Mouse (Mus musculus) kidney, adult 2 months (tissue): Measurements from ENCODE around the gene 9330159F19Rik. TPM values are rescaled to one million over a fixed set of nuclear protein-coding genes. Genes with fewer than 3 reads are reported as not detected.

Experiments
- DNase-seq: peaks from one replicate; pipeline ENCODE4 v3.0.0; 2021
- H3K27ac ChIP-seq: fragments of 200-500 bp; 2 replicates; pipeline ENCODE4 v1.5.1; 2012; ENCODE audit warnings: low read depth, low read length, control low read depth, inconsistent platforms; ENCODE audit not compliant: insufficient read depth
- H3K27me3 ChIP-seq: fragments of 200-500 bp; replicated peaks from 2 replicates; pipeline ENCODE4 v1.6.1; 2012; ENCODE audit warnings: mild to moderate bottlenecking, moderate library complexity, low read length, inconsistent platforms; ENCODE audit not compliant: control insufficient read depth, insufficient read depth
- H3K36me3 ChIP-seq: fragments of 200-500 bp; 2 replicates; pipeline ENCODE4 v1.6.1; 2012; ENCODE audit warnings: mild to moderate bottlenecking, moderate library complexity, low read length, inconsistent platforms; ENCODE audit not compliant: control insufficient read depth, insufficient read depth
- H3K4me1 ChIP-seq: fragments of 200-500 bp; 2 replicates; pipeline ENCODE4 v1.6.1; 2011; ENCODE audit warnings: low read length; ENCODE audit not compliant: control insufficient read depth, insufficient read depth
- H3K4me3 ChIP-seq: fragments of 200-500 bp; 2 replicates; pipeline ENCODE4 v1.5.1; 2011; ENCODE audit warnings: mild to moderate bottlenecking, low read depth, low read length, control low read depth; ENCODE audit not compliant: insufficient read depth
- CTCF ChIP-seq: fragments of 200-500 bp; conservative IDR thresholded peaks from 2 replicates; pipeline ENCODE4 v1.5.1; 2011; ENCODE audit warnings: low read depth, mild to moderate bottlenecking, control low read depth, low read length, moderate library complexity, mixed read lengths; ENCODE audit not compliant: insufficient read depth, insufficient read length
- POLR2A ChIP-seq: fragments of 200-500 bp; IDR thresholded peaks from one replicate; pipeline ENCODE4 v1.6.1; 2011; ENCODE audit warnings: low read depth, low read length, control low read depth
- WGBS: fragments of 180-500 bp; shearing (Covaris S2); methylation state at CpG from one replicate; pipeline ENCODE4 v1.1.7; 2018; 5-methylcytosine and 5-hydroxymethylcytosine counted together
- polyA plus RNA-seq: library from polyadenylated mRNA; depleted of rRNA; stranded (reverse); fragments of >200 nt; gene quantifications from 2 replicates; pipeline ENCODE4 v1.2.3, GENCODE M21; 2012; rRNA removed

9330159F19Rik gene
- polyA plus RNA-seq, 1 experiment = 0.09 TPM

- no peaks in the 10 kb centered on the region for H3K36me3 ChIP-seq
- 39% methylated on average over 3 of the region's 3 CpGs for WGBS
- TF ChIP-seq POLR2A (no peak), CTCF (no peak)
Measured at GRCm38 (mm10) chr10:29208735-29209134, 2.7 kb upstream of the 9330159F19Rik start.

GRCm38 (mm10) chr10:29213534-29214100, 2.2 kb downstream of the 9330159F19Rik start:
- H3K4me3 ChIP-seq = no peak overlapping the region
- H3K27ac ChIP-seq = no peak overlapping the region
- DNase-seq = no peak
- no peaks in the 10 kb centered on the region for H3K36me3 ChIP-seq
- no peaks in the 10 kb centered on the region for H3K4me1 ChIP-seq
- WGBS = 45% methylated on average over 3 of the region's 3 CpGs
- H3K27me3 ChIP-seq = no peaks in the 10 kb centered on the region
- TF ChIP-seq CTCF (no peak), POLR2A (no peak)

More at GRCm38 (mm10) chr10:29208735-29209134, 2.7 kb upstream of the 9330159F19Rik start:
- no peaks in the 10 kb centered on the region for H3K27me3 ChIP-seq
- H3K4me1 ChIP-seq = no peaks in the 10 kb centered on the region
- no peak overlapping the region for H3K4me3 ChIP-seq
- no peak overlapping the region for H3K27ac ChIP-seq
- DNase-seq = no peak

GRCm38 (mm10) chr10:29216957-29217356, 5.6 kb downstream of the 9330159F19Rik start:
- Histone ChIP-seq H3K36me3 (no peaks in the 10 kb centered on the region), H3K4me1 (no peaks in the 10 kb centered on the region), H3K27me3 (no peaks in the 10 kb centered on the region), H3K27ac (no peak overlapping the region), H3K4me3 (no peak overlapping the region)
- 92% methylated on average over 1 of the region's 1 CpGs for WGBS
- TF ChIP-seq POLR2A (no peak), CTCF (no peak)
- no peak for DNase-seq

- TF ChIP-seq CTCF (no peak), POLR2A (no peak)
- Histone ChIP-seq H3K4me1 (no peaks in the 10 kb centered on the region), H3K4me3 (no peak overlapping the region), H3K27me3 (no peaks in the 10 kb centered on the region), H3K27ac (no peak overlapping the region), H3K36me3 (no peaks in the 10 kb centered on the region)
- DNase-seq = no peak
- 53% methylated on average over 2 of the region's 2 CpGs for WGBS
Measured at GRCm38 (mm10) chr10:29217451-29217850, 6.0 kb downstream of the 9330159F19Rik start.

- Histone ChIP-seq H3K27ac (no peak overlapping the region), H3K27me3 (no peaks in the 10 kb centered on the region), H3K36me3 (no peaks in the 10 kb centered on the region), H3K4me1 (no peaks in the 10 kb centered on the region), H3K4me3 (no peak overlapping the region)
- no peak for TF ChIP-seq POLR2A
- no peak for TF ChIP-seq CTCF
- 87% methylated on average over 4 of the region's 4 CpGs for WGBS
- no peak for DNase-seq
Measured at GRCm38 (mm10) chr10:29225329-29225728, 13.9 kb downstream of the 9330159F19Rik start.

- DNase-seq = no peak
- no peak overlapping the region for H3K27ac ChIP-seq
- no peaks in the 10 kb centered on the region; the same call in 1 of the 2 replicates for H3K27me3 ChIP-seq
- H3K4me1 ChIP-seq = no peaks in the 10 kb centered on the region
- TF ChIP-seq POLR2A (no peak), CTCF (no peak)
- no peak overlapping the region for H3K4me3 ChIP-seq
- H3K36me3 ChIP-seq = no peaks in the 10 kb centered on the region
- WGBS = 83% methylated on average over 2 of the region's 2 CpGs
Measured at GRCm38 (mm10) chr10:29231208-29231607, 19.8 kb downstream of the 9330159F19Rik start.

Other genes starting within 250 kb of the 9330159F19Rik start
- gene 2310057J18Rik, start 225.3 kb upstream of the 9330159F19Rik start, polyA plus RNA-seq = not detected in 2 replicates
- 0.09 and 0.12 TPM in 2 replicates for gene Soga3, start 67.8 kb upstream of the 9330159F19Rik start, polyA plus RNA-seq
- gene Gm49353, start 12.7 kb upstream of the 9330159F19Rik start, polyA plus RNA-seq = not detected in 2 replicates
- 15.3 and 24.4 TPM in 2 replicates for gene Echdc1, start 101.6 kb downstream of the 9330159F19Rik start, polyA plus RNA-seq
- 20.5 and 23.6 TPM in 2 replicates for gene Rnf146, start 150.8 kb downstream of the 9330159F19Rik start, polyA plus RNA-seq